Mouse (Mus musculus) midbrain, embryonic 13.5 days (tissue): ENCODE measurements around the gene Olfr1340. TPM values are rescaled to one million over a fixed set of nuclear protein-coding genes. Genes with fewer than 3 reads are reported as not detected.

Source experiments
- ATAC-seq: fragments of 200-750 bp; cut with Nextera tagmentation; 2 replicates; pipeline ENCODE4 v1.8.0; 2017; ENCODE audit warnings: mild to moderate bottlenecking, moderate TSS enrichment, moderate library complexity
- H3K27ac ChIP-seq: fragments of 300-500 bp; sonication (generic); 2 replicates; pipeline ENCODE4 v1.5.1; 2015; ENCODE audit warnings: inconsistent platforms, mild to moderate bottlenecking, moderate library complexity
- H3K27me3 ChIP-seq: fragments of 300-500 bp; sonication (generic); 2 replicates; pipeline ENCODE4 v1.6.1; 2015; ENCODE audit warnings: mild to moderate bottlenecking, inconsistent platforms
- H3K36me3 ChIP-seq: fragments of 300-500 bp; sonication (generic); 2 replicates; pipeline ENCODE4 v1.6.1; 2015; ENCODE audit warnings: mild to moderate bottlenecking, inconsistent platforms
- H3K4me1 ChIP-seq: fragments of 300-500 bp; sonication (generic); replicated peaks from 2 replicates; pipeline ENCODE4 v1.6.1; 2015; ENCODE audit warnings: inconsistent platforms
- H3K4me2 ChIP-seq: fragments of 300-500 bp; sonication (generic); replicated peaks from 2 replicates; pipeline ENCODE4 v1.6.1; 2015; ENCODE audit warnings: moderate library complexity, mild to moderate bottlenecking, inconsistent platforms
- H3K4me3 ChIP-seq: fragments of 300-500 bp; sonication (generic); replicated peaks from 2 replicates; pipeline ENCODE4 v1.5.1; 2015; ENCODE audit warnings: mild to moderate bottlenecking, inconsistent platforms
- H3K9ac ChIP-seq: fragments of 300-500 bp; sonication (generic); replicated peaks from 2 replicates; pipeline ENCODE4 v1.6.1; 2015; ENCODE audit warnings: mild to moderate bottlenecking, inconsistent platforms
- H3K9me3 ChIP-seq: fragments of 300-500 bp; sonication (generic); 2 replicates; pipeline ENCODE4 v1.6.1; 2016; ENCODE audit warnings: mild to moderate bottlenecking, inconsistent platforms
- WGBS: fragments of 180-500 bp; shearing (Covaris S2); methylation state at CpG from one replicate; pipeline ENCODE4 v1.1.7; 2015; 5-methylcytosine and 5-hydroxymethylcytosine counted together
- polyA plus RNA-seq: library from polyadenylated mRNA; unstranded; fragments of >200 nt; fragmentation: Nextera tagmentation; extraction: Ambion mirVana; gene quantifications from 2 replicates; pipeline ENCODE4 v1.2.1, GENCODE M21; 2015

Olfr1340 gene
- polyA plus RNA-seq, 1 experiment from 2014 or later: not detected

- H3K9me3 ChIP-seq: no peaks in the 10 kb centered on the region
- no peak within 1 kb of the TSS for H3K4me3 ChIP-seq
- WGBS: 85% methylated on average over 1 of the region's 1 CpGs
- H3K27me3 ChIP-seq: no peaks in the 10 kb centered on the region
- H3K36me3 ChIP-seq: no peaks in the 10 kb centered on the region
- H3K9ac ChIP-seq: no peak within 1 kb of the TSS
- H3K4me2 ChIP-seq: no peak within 1 kb of the TSS
- ATAC-seq: no peak
- H3K4me1 ChIP-seq: no peaks in the 10 kb centered on the region
- no peak within 1 kb of the TSS for H3K27ac ChIP-seq
Observed at GRCm38 (mm10) chr4:118758637-118759036, 38.7 kb downstream of the Olfr1340 start, which contains the start of gene Olfr1338. Gene Olfr1338 (minus strand): TSS chr4:118758737.

Other genes with a start within 250 kb of the Olfr1340 start
- 13.7 and 14.4 TPM in 2 replicates for gene Tie1, start 230.1 kb upstream of the Olfr1340 start, polyA plus RNA-seq
- 0.16 TPM in 1 of 2 replicates, not detected in the other for gene 2610528J11Rik, start 193.1 kb upstream of the Olfr1340 start, polyA plus RNA-seq
- 0.22 TPM in 1 of 2 replicates, not detected in the other for gene Tmem125, start 176.1 kb upstream of the Olfr1340 start, polyA plus RNA-seq
- gene Cfap57, start 99.4 kb upstream of the Olfr1340 start, polyA plus RNA-seq: 1.5 and 1.6 TPM in 2 replicates
- gene Ebna1bp2, start 99.3 kb upstream of the Olfr1340 start, polyA plus RNA-seq: 121 and 128 TPM in 2 replicates
- not detected in 2 replicates for gene Olfr62, start 61.2 kb upstream of the Olfr1340 start, polyA plus RNA-seq
- not detected in 2 replicates for gene Olfr1342, start 27.4 kb upstream of the Olfr1340 start, polyA plus RNA-seq
- not detected in 2 replicates for gene Olfr1341, start 16.6 kb upstream of the Olfr1340 start, polyA plus RNA-seq
- gene Olfr1339, start 12.0 kb downstream of the Olfr1340 start, polyA plus RNA-seq: not detected in 2 replicates
- not detected in 2 replicates for gene Olfr1338, start 38.6 kb downstream of the Olfr1340 start, polyA plus RNA-seq
- gene Olfr1337, start 62.4 kb downstream of the Olfr1340 start, polyA plus RNA-seq: not detected in 2 replicates
- not detected in 2 replicates for gene Olfr1335, start 89.8 kb downstream of the Olfr1340 start, polyA plus RNA-seq
- not detected in 2 replicates for gene Olfr1333, start 116.1 kb downstream of the Olfr1340 start, polyA plus RNA-seq
- gene Olfr1331, start 144.5 kb downstream of the Olfr1340 start, polyA plus RNA-seq: not detected in 2 replicates
- gene Olfr1330, start 168.5 kb downstream of the Olfr1340 start, polyA plus RNA-seq: not detected in 2 replicates
- gene Olfr1329, start 197.3 kb downstream of the Olfr1340 start, polyA plus RNA-seq: not detected in 2 replicates
- gene Olfr1328, start 218.5 kb downstream of the Olfr1340 start, polyA plus RNA-seq: not detected in 2 replicates
- gene Lao1, start 241.4 kb downstream of the Olfr1340 start, polyA plus RNA-seq: not detected in 2 replicates